Mouse (Mus musculus) midbrain, embryonic 13.5 days (tissue): Measurements from ENCODE around the gene Trim41. TPM values are rescaled to one million over a fixed set of nuclear protein-coding genes. Genes with fewer than 3 reads are reported as not detected.
"Not testable (repeated sequence)": the region's sequence is repeated elsewhere in the genome, so short reads cannot be mapped to it uniquely, and the experiment has no call there.

ENCODE experiments used
- ATAC-seq: fragments of 200-750 bp; cut with Nextera tagmentation; 2 replicates; pipeline ENCODE4 v1.8.0; 2017; ENCODE audit warnings: mild to moderate bottlenecking, moderate TSS enrichment, moderate library complexity
- H3K27ac ChIP-seq: fragments of 300-500 bp; sonication (generic); 2 replicates; pipeline ENCODE4 v1.5.1; 2015; ENCODE audit warnings: inconsistent platforms, mild to moderate bottlenecking, moderate library complexity
- H3K27me3 ChIP-seq: fragments of 300-500 bp; sonication (generic); 2 replicates; pipeline ENCODE4 v1.6.1; 2015; ENCODE audit warnings: mild to moderate bottlenecking, inconsistent platforms
- H3K36me3 ChIP-seq: fragments of 300-500 bp; sonication (generic); 2 replicates; pipeline ENCODE4 v1.6.1; 2015; ENCODE audit warnings: mild to moderate bottlenecking, inconsistent platforms
- H3K4me1 ChIP-seq: fragments of 300-500 bp; sonication (generic); replicated peaks from 2 replicates; pipeline ENCODE4 v1.6.1; 2015; ENCODE audit warnings: inconsistent platforms
- H3K4me2 ChIP-seq: fragments of 300-500 bp; sonication (generic); replicated peaks from 2 replicates; pipeline ENCODE4 v1.6.1; 2015; ENCODE audit warnings: moderate library complexity, mild to moderate bottlenecking, inconsistent platforms
- H3K4me3 ChIP-seq: fragments of 300-500 bp; sonication (generic); replicated peaks from 2 replicates; pipeline ENCODE4 v1.5.1; 2015; ENCODE audit warnings: mild to moderate bottlenecking, inconsistent platforms
- H3K9ac ChIP-seq: fragments of 300-500 bp; sonication (generic); replicated peaks from 2 replicates; pipeline ENCODE4 v1.6.1; 2015; ENCODE audit warnings: mild to moderate bottlenecking, inconsistent platforms
- H3K9me3 ChIP-seq: fragments of 300-500 bp; sonication (generic); 2 replicates; pipeline ENCODE4 v1.6.1; 2016; ENCODE audit warnings: mild to moderate bottlenecking, inconsistent platforms
- WGBS: fragments of 180-500 bp; shearing (Covaris S2); methylation state at CpG from one replicate; pipeline ENCODE4 v1.1.7; 2015; 5-methylcytosine and 5-hydroxymethylcytosine counted together
- polyA plus RNA-seq: library from polyadenylated mRNA; unstranded; fragments of >200 nt; fragmentation: Nextera tagmentation; extraction: Ambion mirVana; gene quantifications from 2 replicates; pipeline ENCODE4 v1.2.1, GENCODE M21; 2015

The Trim41 gene
- polyA plus RNA-seq, 1 experiment from 2014 or later, result 7.0 TPM

GRCm38 (mm10) chr11:48795221-48795620 is 21.9 kb downstream of the Trim41 start:
- H3K9me3 ChIP-seq, result no peaks in the 10 kb centered on the region
- H3K27me3 ChIP-seq, result no peaks in the 10 kb centered on the region
- no peak overlapping the region for H3K4me3 ChIP-seq
- ATAC-seq, result no peak
- WGBS, result 88% methylated on average over 7 of the region's 7 CpGs
- no peak overlapping the region for H3K4me2 ChIP-seq
- H3K4me1 ChIP-seq, result peaks cover 21% of the 10 kb centered on the region
- no peak overlapping the region for H3K27ac ChIP-seq
- H3K36me3 ChIP-seq, result no peaks in the 10 kb centered on the region
- H3K9ac ChIP-seq, result no peak overlapping the region

GRCm38 (mm10) chr11:48793184-48793583 is 24.0 kb downstream of the Trim41 start:
- Histone ChIP-seq H3K9ac (no peak overlapping the region), H3K9me3 (no peaks in the 10 kb centered on the region), H3K36me3 (no peaks in the 10 kb centered on the region), H3K4me1 (peaks cover 8% of the 10 kb centered on the region), H3K4me2 (no peak overlapping the region), H3K27me3 (no peaks in the 10 kb centered on the region), H3K4me3 (no peak overlapping the region), H3K27ac (no peak overlapping the region)
- no peak for ATAC-seq
- WGBS, result 99% methylated on average over 3 of the region's 3 CpGs

- 88% methylated on average over 9 of the region's 9 CpGs for WGBS
- not testable (repeated sequence) for H3K9me3 ChIP-seq, H3K27me3 ChIP-seq, H3K27ac ChIP-seq, H3K4me3 ChIP-seq, H3K36me3 ChIP-seq, H3K4me2 ChIP-seq, H3K9ac ChIP-seq, H3K4me1 ChIP-seq, ATAC-seq
Observed at GRCm38 (mm10) chr11:48791894-48792293, 25.3 kb downstream of the Trim41 start.

- 67% methylated on average over 8 of the region's 8 CpGs for WGBS
- H3K4me2 ChIP-seq, result no peak overlapping the region
- H3K27ac ChIP-seq, result no peak overlapping the region
- ATAC-seq, result no peak
- H3K36me3 ChIP-seq, result no peaks in the 10 kb centered on the region
- no peaks in the 10 kb centered on the region for H3K27me3 ChIP-seq
- no peaks in the 10 kb centered on the region for H3K9me3 ChIP-seq
- H3K9ac ChIP-seq, result no peak overlapping the region
- H3K4me1 ChIP-seq, result no peaks in the 10 kb centered on the region
- H3K4me3 ChIP-seq, result no peak overlapping the region
Observed at GRCm38 (mm10) chr11:48790946-48791345, 26.2 kb downstream of the Trim41 start.

- H3K27me3 ChIP-seq, result no peaks in the 10 kb centered on the region
- H3K4me3 ChIP-seq, result peak overlapping the region; percentile 20
- no peaks in the 10 kb centered on the region for H3K36me3 ChIP-seq
- 15% methylated on average over 20 of the region's 20 CpGs for WGBS
- no peak overlapping the region for H3K27ac ChIP-seq
- H3K9me3 ChIP-seq, result no peaks in the 10 kb centered on the region
- peak; percentile 60 for ATAC-seq
- no peak overlapping the region; the same call in 1 of the 2 replicates for H3K9ac ChIP-seq
- H3K4me1 ChIP-seq, result no peaks in the 10 kb centered on the region
- peak overlapping the region; percentile 44 for H3K4me2 ChIP-seq
Observed at GRCm38 (mm10) chr11:48789973-48790823, 27.0 kb downstream of the Trim41 start.

GRCm38 (mm10) chr11:48789215-48789614 is 27.9 kb downstream of the Trim41 start:
- no peak for ATAC-seq
- 90% methylated on average over 5 of the region's 5 CpGs for WGBS
- peak overlapping the region; percentile 58; the same call in 1 of the 2 replicates for H3K4me2 ChIP-seq

GRCm38 (mm10) chr11:48788311-48789089 is 28.7 kb downstream of the Trim41 start:
- Histone ChIP-seq H3K9me3 (no peaks in the 10 kb centered on the region), H3K27ac (peak overlapping the region; percentile 26), H3K4me1 (no peaks in the 10 kb centered on the region), H3K4me3 (peak overlapping the region; percentile 43), H3K9ac (peak overlapping the region; percentile 52), H3K36me3 (no peaks in the 10 kb centered on the region), H3K27me3 (no peaks in the 10 kb centered on the region), H3K4me2 (peak overlapping the region; percentile 58)
- ATAC-seq, result peak; percentile 84
- WGBS, result 7% methylated on average over 16 of the region's 16 CpGs

More at GRCm38 (mm10) chr11:48789215-48789614, 27.9 kb downstream of the Trim41 start:
- no peak overlapping the region for H3K9ac ChIP-seq
- no peaks in the 10 kb centered on the region for H3K4me1 ChIP-seq
- H3K27ac ChIP-seq, result no peak overlapping the region
- no peaks in the 10 kb centered on the region for H3K27me3 ChIP-seq
- no peaks in the 10 kb centered on the region for H3K9me3 ChIP-seq
- no peak overlapping the region for H3K4me3 ChIP-seq
- no peaks in the 10 kb centered on the region for H3K36me3 ChIP-seq

- Histone ChIP-seq H3K36me3 (no peaks in the 10 kb centered on the region), H3K4me3 (peak overlapping the region; percentile 43), H3K9me3 (no peaks in the 10 kb centered on the region), H3K27ac (no peak overlapping the region), H3K9ac (no peak overlapping the region), H3K27me3 (no peaks in the 10 kb centered on the region), H3K4me1 (no peaks in the 10 kb centered on the region), H3K4me2 (peak overlapping the region; percentile 58)
- WGBS, result 45% methylated on average over 10 of the region's 10 CpGs
- ATAC-seq, result peak; percentile 81
Observed at GRCm38 (mm10) chr11:48787455-48788211, 29.5 kb downstream of the Trim41 start.

GRCm38 (mm10) chr11:48782243-48782642 is 34.9 kb downstream of the Trim41 start:
- H3K27me3 ChIP-seq, result no peaks in the 10 kb centered on the region
- no peak overlapping the region for H3K4me3 ChIP-seq
- ATAC-seq, result no peak
- H3K27ac ChIP-seq, result no peak overlapping the region
- no peak overlapping the region for H3K9ac ChIP-seq
- 95% methylated on average over 4 of the region's 4 CpGs for WGBS
- H3K9me3 ChIP-seq, result 0 out of 2 replicates have a peak, but pooled peaks cover 2% of the 10 kb centered on the region
- H3K4me2 ChIP-seq, result no peak overlapping the region
- H3K4me1 ChIP-seq, result no peaks in the 10 kb centered on the region
- H3K36me3 ChIP-seq, result no peaks in the 10 kb centered on the region

- ATAC-seq, result no peak
- H3K36me3 ChIP-seq, result no peaks in the 10 kb centered on the region
- H3K4me1 ChIP-seq, result peaks cover 6% of the 10 kb centered on the region
- H3K9ac ChIP-seq, result no peak overlapping the region
- no peaks in the 10 kb centered on the region for H3K27me3 ChIP-seq
- H3K4me2 ChIP-seq, result no peak overlapping the region
- WGBS, result 32% methylated on average over 7 of the region's 7 CpGs
- no peak overlapping the region for H3K4me3 ChIP-seq
- H3K27ac ChIP-seq, result no peak overlapping the region
- H3K9me3 ChIP-seq, result 0 out of 2 replicates have a peak, but pooled peaks cover 2% of the 10 kb centered on the region
Observed at GRCm38 (mm10) chr11:48779450-48779849, 37.7 kb downstream of the Trim41 start.

GRCm38 (mm10) chr11:48777303-48777702 is 39.9 kb downstream of the Trim41 start:
- Histone ChIP-seq H3K36me3 (no peaks in the 10 kb centered on the region), H3K9me3 (0 out of 2 replicates have a peak, but pooled peaks cover 2% of the 10 kb centered on the region), H3K9ac (no peak overlapping the region), H3K4me1 (peaks cover 10% of the 10 kb centered on the region), H3K27me3 (no peaks in the 10 kb centered on the region), H3K4me2 (no peak overlapping the region), H3K27ac (no peak overlapping the region), H3K4me3 (no peak overlapping the region)
- no peak for ATAC-seq
- WGBS, result 92% methylated on average over 9 of the region's 9 CpGs
